ENCODE assay signal across 9 mouse cellular contexts in genomic region chrX:35879703-35880102, GRCm38 (mm10). TPM values are rescaled to one million over a fixed set of nuclear protein-coding genes. Genes with fewer than 3 reads are reported as not detected.
A peak's percentile ranks its signal among the peaks of the same experiment; 100 is the strongest.
DNase-seq lines count a peak whose midpoint lies in the region; ATAC-seq lines count a peak whose summit lies in the region.
"Had no signal": no experiment of that assay in that cellular context is flagged by ENCODE, and none has a peak within 500 bp of the region (broad histone marks: within the 10 kb centered on the region; RNA-seq: fewer than 3 reads in every experiment).

No protein-coding gene starts in this region.

- no peak overlapping the region for H3K4me2 ChIP-seq in kidney, embryonic 14.5 days (replicated peaks; ENCODE audit: low read depth, low read length)

- H3K4me3 ChIP-seq in kidney, embryonic 14.5 days (ENCODE audit: low read length) = no peak overlapping the region

- no peaks in the 10 kb centered on the region for H3K27me3 ChIP-seq in kidney, embryonic 14.5 days (ENCODE audit: control insufficient read depth, insufficient read depth, low read length)

- H3K9me3 ChIP-seq in kidney, embryonic 14.5 days (ENCODE audit: control insufficient read depth, low read length) = no peaks in the 10 kb centered on the region

- ATAC-seq in kidney, embryonic 14.5 days (ENCODE audit: low FRiP score, low TSS enrichment) = no peak
- peak; percentile 81 for ATAC-seq in common myeloid progenitor, adult 5-6 weeks (replicated peaks; ENCODE audit: low read depth, poor library complexity, severe bottlenecking)

- no peak overlapping the region for H3K9ac ChIP-seq in kidney, embryonic 14.5 days (ENCODE audit: low read depth, low read length)

- H3K27ac ChIP-seq in kidney, embryonic 14.5 days (ENCODE audit: low read depth, low read length) = no peak overlapping the region

- peak; percentile 2 for DNase-seq in adrenal gland, postnatal 25 days
- DNase-seq in adrenal gland, postnatal 4 days (ENCODE audit: low spot score in 2 of 2) = no peak
- peak; percentile 15 for DNase-seq in kidney, postnatal 10 days
- peak; percentile 9 for DNase-seq in 3134 (ENCODE audit: extremely low read depth, insufficient read length, low spot score)
- no peak for DNase-seq in frontal cortex, postnatal 36 days (ENCODE audit: low spot score in 2 of 2)
- DNase-seq in spleen, adult 18-20 months = no peak
- DNase-seq: right cerebral cortex, postnatal 14 days had no signal

- H3K36me3 ChIP-seq in kidney, embryonic 14.5 days (ENCODE audit: control insufficient read depth, insufficient read depth, low read length) = no peaks in the 10 kb centered on the region

- WGBS in kidney, embryonic 14.5 days = 56% methylated on average over 1 of the region's 1 CpGs

- H3K4me1 ChIP-seq in kidney, embryonic 14.5 days (ENCODE audit: control insufficient read depth, insufficient read depth, low read length) = no peaks in the 10 kb centered on the region

RNA-seq across cellular contexts. Expression of gene Dock11, which starts 8.9 kb away (rescaled TPM):
- 5.4 and 5.8 TPM in 2 replicates for total RNA-seq in adrenal gland, postnatal 25 days (2021)
- 10 to 100 TPM; 16.8 to 17.3 TPM for total RNA-seq in adrenal gland, postnatal 4 days (2021)
- 14.2 and 22.8 TPM in 2 replicates for polyA plus RNA-seq in kidney, embryonic 14.5 days (2014; fragmentation: Nextera tagmentation; extraction: Ambion mirVana)
- total RNA-seq in common myeloid progenitor, adult 5-6 weeks (2017) = 151 and 155 TPM in 2 replicates

Comparison
In these comparisons a context has a peak if more than half of its experiments do, and no peak if none do; other contexts are left out.
1. DNase-seq: peak in adrenal gland, postnatal 25 days (single experiment), kidney, postnatal 10 days (single experiment) and 3134 (single experiment); none in adrenal gland, postnatal 4 days (0 of 2), frontal cortex, postnatal 36 days (0 of 2) and spleen, adult 18-20 months (0 of 2).